Mouse (Mus musculus) heart, postnatal 0 days (tissue): ENCODE measurements around the gene Kcnk4. TPM values are rescaled to one million over a fixed set of nuclear protein-coding genes. Genes with fewer than 3 reads are reported as not detected.

Experiments used
- ATAC-seq: fragments of 200-750 bp; cut with Nextera tagmentation; 2 replicates; pipeline ENCODE4 v1.8.0; 2017; ENCODE audit warnings: low read depth, moderate number of reproducible peaks, moderate library complexity; ENCODE audit not compliant: insufficient read depth
- DNase-seq: peaks from one replicate; pipeline ENCODE4 v3.0.0-alpha.2; 2016; ENCODE audit warnings: low spot score
- H3K27ac ChIP-seq: fragments of 300-500 bp; sonication (generic); 2 replicates; pipeline ENCODE4 v1.5.1; 2014; ENCODE audit warnings: low read depth, mild to moderate bottlenecking
- H3K27me3 ChIP-seq: fragments of 300-500 bp; sonication (generic); 2 replicates; pipeline ENCODE4 v1.6.1; 2014; ENCODE audit warnings: low read length, mixed read lengths; ENCODE audit not compliant: control insufficient read depth, insufficient read depth
- H3K36me3 ChIP-seq: fragments of 300-500 bp; sonication (generic); replicated peaks from 2 replicates; pipeline ENCODE4 v1.6.1; 2014; ENCODE audit warnings: low read length, mixed read lengths; ENCODE audit not compliant: control insufficient read depth, insufficient read depth
- H3K4me1 ChIP-seq: fragments of 300-500 bp; sonication (generic); 2 replicates; pipeline ENCODE4 v1.6.1; 2014; ENCODE audit warnings: antibody characterized with exemption; ENCODE audit not compliant: control insufficient read depth, insufficient read depth
- H3K4me2 ChIP-seq: fragments of 300-500 bp; sonication (generic); 2 replicates; pipeline ENCODE4 v1.6.1; 2014; ENCODE audit warnings: low read depth, mild to moderate bottlenecking, low read length, moderate library complexity
- H3K4me3 ChIP-seq: fragments of 300-500 bp; sonication (generic); 2 replicates; pipeline ENCODE4 v1.5.1; 2014; ENCODE audit warnings: low read depth, low read length
- H3K9ac ChIP-seq: fragments of 300-500 bp; sonication (generic); replicated peaks from 2 replicates; pipeline ENCODE4 v1.6.1; 2014; ENCODE audit warnings: low read depth, low read length, mixed read lengths
- H3K9me3 ChIP-seq: fragments of 300-500 bp; sonication (generic); replicated peaks from 2 replicates; pipeline ENCODE4 v1.6.1; 2016; ENCODE audit warnings: low read length; ENCODE audit not compliant: control insufficient read depth
- CTCF ChIP-seq: IDR thresholded peaks from 2 replicates; pipeline ENCODE4 v1.5.1; 2016; ENCODE audit warnings: antibody characterized with exemption, control low read depth, low read depth
- EP300 ChIP-seq: IDR thresholded peaks from 2 replicates; pipeline ENCODE4 v1.6.1; 2016; ENCODE audit warnings: antibody characterized with exemption, low read depth
- WGBS: fragments of 180-500 bp; shearing (Covaris S2); extraction: QIAGEN DNeasy Blood & Tissue Kit; methylation state at CpG from one replicate; pipeline ENCODE4 v1.1.7; 2014; 5-methylcytosine and 5-hydroxymethylcytosine counted together
- polyA plus RNA-seq: library from polyadenylated mRNA; unstranded; fragments of >200 nt; fragmentation: Nextera tagmentation; extraction: Ambion mirVana; gene quantifications from 2 replicates; pipeline ENCODE4 v1.2.1, GENCODE M21; 2015
- total RNA-seq: library from RNA; depleted of rRNA; stranded (reverse); fragments of >200 nt; gene quantifications from 2 replicates; pipeline ENCODE4 v1.2.3, GENCODE M21; 2014; ENCODE audit warnings: low replicate concordance

The Kcnk4 gene
- total and polyA plus RNA-seq, 2 experiments from 2014 or later, result 0.30 TPM; not detected in 1

GRCm38 (mm10) chr19:6974211-6975205, 40.2 kb upstream of the Kcnk4 start, which contains the start of gene Ppp1r14b:
TSS of gene Ppp1r14b (plus strand) at chr19:6974968.
- Histone ChIP-seq H3K36me3 (peaks cover 15% of the 10 kb centered on the region), H3K27ac (peak within 1 kb of the TSS; percentile 86), H3K4me1 (peaks cover 30% of the 10 kb centered on the region), H3K27me3 (no peaks in the 10 kb centered on the region), H3K9ac (peak within 1 kb of the TSS; percentile 81), H3K4me3 (peak within 1 kb of the TSS; percentile 77), H3K4me2 (peak within 1 kb of the TSS; percentile 98), H3K9me3 (no peaks in the 10 kb centered on the region)
- DNase-seq (peak; percentile 89), ATAC-seq (peak; percentile 59)
- TF ChIP-seq CTCF (no peak), EP300 (no peak)
- under 1% methylated on average over 72 of the region's 84 CpGs for WGBS

- Histone ChIP-seq H3K9ac (peak overlapping the region; percentile 81; the same call in 1 of the 2 replicates), H3K9me3 (no peaks in the 10 kb centered on the region), H3K36me3 (peaks cover 14% of the 10 kb centered on the region), H3K27ac (no peak overlapping the region), H3K4me1 (peaks cover 23% of the 10 kb centered on the region), H3K27me3 (no peaks in the 10 kb centered on the region), H3K4me3 (peak overlapping the region; percentile 77), H3K4me2 (peak overlapping the region; percentile 98)
- TF ChIP-seq EP300, result no peak
- no peak for TF ChIP-seq CTCF
- 39% methylated on average over 12 of the region's 12 CpGs for WGBS
- DNase-seq (no peak), ATAC-seq (no peak)
Measured at GRCm38 (mm10) chr19:6973581-6974190, 39.4 kb upstream of the Kcnk4 start.

- H3K36me3 ChIP-seq, result peaks cover 3% of the 10 kb centered on the region
- H3K9me3 ChIP-seq, result no peaks in the 10 kb centered on the region
- ATAC-seq (no peak), DNase-seq (no peak)
- no peak overlapping the region for H3K9ac ChIP-seq
- no peak overlapping the region for H3K27ac ChIP-seq
- 79% methylated on average over 13 of the region's 13 CpGs for WGBS
- H3K4me1 ChIP-seq, result peaks cover 21% of the 10 kb centered on the region
- TF ChIP-seq EP300, result no peak
- no peak for TF ChIP-seq CTCF
- H3K4me2 ChIP-seq, result no peak overlapping the region
- no peak overlapping the region for H3K4me3 ChIP-seq
- no peaks in the 10 kb centered on the region for H3K27me3 ChIP-seq
Measured at GRCm38 (mm10) chr19:6972247-6972917, 38.1 kb upstream of the Kcnk4 start.

GRCm38 (mm10) chr19:6971644-6972043, 37.3 kb upstream of the Kcnk4 start:
- no peak overlapping the region for H3K4me2 ChIP-seq
- H3K27ac ChIP-seq, result no peak overlapping the region
- ATAC-seq (no peak), DNase-seq (no peak)
- no peak overlapping the region for H3K9ac ChIP-seq
- 41% methylated on average over 6 of the region's 6 CpGs for WGBS
- no peaks in the 10 kb centered on the region for H3K36me3 ChIP-seq
- no peaks in the 10 kb centered on the region for H3K9me3 ChIP-seq
- TF ChIP-seq EP300 (no peak), CTCF (no peak)
- H3K4me1 ChIP-seq, result peaks cover 19% of the 10 kb centered on the region
- no peak overlapping the region for H3K4me3 ChIP-seq
- no peaks in the 10 kb centered on the region for H3K27me3 ChIP-seq

GRCm38 (mm10) chr19:6970460-6971085, 36.3 kb upstream of the Kcnk4 start:
- H3K4me3 ChIP-seq, result peak overlapping the region; percentile 67

More at GRCm38 (mm10) chr19:6970460-6971085, 36.3 kb upstream of the Kcnk4 start:
- TF ChIP-seq CTCF (no peak), EP300 (no peak)
- H3K27me3 ChIP-seq, result no peaks in the 10 kb centered on the region
- H3K27ac ChIP-seq, result no peak overlapping the region
- H3K4me2 ChIP-seq, result 0 out of 2 replicates have a peak overlapping the region, but pooled peaks have one; percentile 81
- H3K36me3 ChIP-seq, result peaks cover 10% of the 10 kb centered on the region
- WGBS, result 29% methylated on average over 11 of the region's 11 CpGs
- DNase-seq (no peak), ATAC-seq (no peak)
- H3K4me1 ChIP-seq, result peaks cover 14% of the 10 kb centered on the region; the same call in 1 of the 2 replicates
- H3K9ac ChIP-seq, result no peak overlapping the region
- no peaks in the 10 kb centered on the region for H3K9me3 ChIP-seq
